Mouse (Mus musculus): ENCODE results near the gene Pdxp. TPM values are rescaled to one million over a fixed set of nuclear protein-coding genes. Genes with fewer than 3 reads are reported as not detected.

Gene Pdxp
- total RNA-seq, 2 experiments from 2014 or later: 16.4 to 21.7 TPM

- DNase-seq (ENCODE audit: low spot score in 2 of 2): peak; percentile 93 to 96
These were observed 12.6 kb downstream of the Pdxp start, which contains the start of gene Lgals1 for GRCm38 (mm10) chr15:78926021-78926919. Gene Lgals1 (plus strand): TSS chr15:78926725.

- DNase-seq (ENCODE audit: low spot score in 2 of 2): peak in 1 of 2 experiments; percentile 76
These were observed 13.5 kb downstream of the Pdxp start for GRCm38 (mm10) chr15:78927021-78927787.

- DNase-seq (ENCODE audit: low spot score in 2 of 2): peak; percentile 68 to 84
These were observed 14.2 kb downstream of the Pdxp start for GRCm38 (mm10) chr15:78927788-78928457.

GRCm38 (mm10) chr15:78928539-78928938 is 14.8 kb downstream of the Pdxp start:
- no peak for DNase-seq (ENCODE audit: low spot score in 2 of 2)

GRCm38 (mm10) chr15:78930192-78930706 is 16.5 kb downstream of the Pdxp start:
- no peak for DNase-seq (ENCODE audit: low spot score in 2 of 2)

GRCm38 (mm10) chr15:78930801-78931426 is 17.2 kb downstream of the Pdxp start:
- DNase-seq (ENCODE audit: low spot score in 2 of 2): no peak

GRCm38 (mm10) chr15:78931577-78931976 is 17.9 kb downstream of the Pdxp start:
- DNase-seq (ENCODE audit: low spot score in 2 of 2): peak in 1 of 2 experiments; percentile 56

GRCm38 (mm10) chr15:78934784-78935320 is 21.1 kb downstream of the Pdxp start, which contains the start of gene Nol12:
Gene Nol12 (plus strand): TSS chr15:78934933.
- peak; percentile 65 to 81 for DNase-seq (ENCODE audit: low spot score in 2 of 2)

- no peak for DNase-seq (ENCODE audit: low spot score in 2 of 2)
These were observed 22.7 kb downstream of the Pdxp start for GRCm38 (mm10) chr15:78936403-78936802.

- no peak for DNase-seq (ENCODE audit: low spot score in 2 of 2)
These were observed 23.6 kb downstream of the Pdxp start for GRCm38 (mm10) chr15:78937311-78937710.

GRCm38 (mm10) chr15:78937963-78938362 is 24.2 kb downstream of the Pdxp start:
- DNase-seq (ENCODE audit: low spot score in 2 of 2): no peak

GRCm38 (mm10) chr15:78940325-78940724 is 26.6 kb downstream of the Pdxp start:
- no peak for DNase-seq (ENCODE audit: low spot score in 2 of 2)

GRCm38 (mm10) chr15:78942663-78943062 is 28.9 kb downstream of the Pdxp start:
- DNase-seq (ENCODE audit: low spot score in 2 of 2): peak; percentile 73 to 84

GRCm38 (mm10) chr15:78946232-78946631 is 32.5 kb downstream of the Pdxp start:
- no peak for DNase-seq (ENCODE audit: low spot score in 2 of 2)

GRCm38 (mm10) chr15:78947657-78948056 is 33.9 kb downstream of the Pdxp start, which contains the start of gene Triobp:
Gene Triobp (plus strand): TSS chr15:78947724.
- peak; percentile 72 to 87 for DNase-seq (ENCODE audit: low spot score in 2 of 2)

GRCm38 (mm10) chr15:78948152-78948725 is 34.5 kb downstream of the Pdxp start:
- DNase-seq (ENCODE audit: low spot score in 2 of 2): no peak

GRCm38 (mm10) chr15:78948883-78949282 is 35.2 kb downstream of the Pdxp start:
- DNase-seq (ENCODE audit: low spot score in 2 of 2): no peak

- no peak for DNase-seq (ENCODE audit: low spot score in 2 of 2)
These were observed 41.9 kb downstream of the Pdxp start for GRCm38 (mm10) chr15:78955663-78956062.

GRCm38 (mm10) chr15:78956351-78956750 is 42.6 kb downstream of the Pdxp start:
- no peak for DNase-seq (ENCODE audit: low spot score in 2 of 2)

GRCm38 (mm10) chr15:78957021-78957420 is 43.3 kb downstream of the Pdxp start:
- no peak for DNase-seq (ENCODE audit: low spot score in 2 of 2)

Measured in gastrocnemius, postnatal 4 days (tissue).